Mouse (Mus musculus) embryonic facial prominence, embryonic 13.5 days (tissue): ENCODE data around the gene Otogl. TPM values are rescaled to one million over a fixed set of nuclear protein-coding genes. Genes with fewer than 3 reads are reported as not detected.

ENCODE experiments used
- ATAC-seq: fragments of 200-750 bp; cut with Nextera tagmentation; 2 replicates; pipeline ENCODE4 v1.8.0; 2017; ENCODE audit warnings: low read depth; ENCODE audit not compliant: insufficient number of reproducible peaks, insufficient read depth, low FRiP score, low TSS enrichment
- H3K27ac ChIP-seq: fragments of 300-500 bp; sonication (generic); 2 replicates; pipeline ENCODE4 v1.5.1; 2015; ENCODE audit warnings: moderate library complexity, mild to moderate bottlenecking, inconsistent platforms
- H3K27me3 ChIP-seq: fragments of 300-500 bp; sonication (generic); 2 replicates; pipeline ENCODE4 v1.6.1; 2015; ENCODE audit warnings: mild to moderate bottlenecking, inconsistent platforms
- H3K36me3 ChIP-seq: fragments of 300-500 bp; sonication (generic); 2 replicates; pipeline ENCODE4 v1.6.1; 2015; ENCODE audit warnings: mild to moderate bottlenecking, inconsistent platforms
- H3K4me1 ChIP-seq: fragments of 300-500 bp; sonication (generic); 2 replicates; pipeline ENCODE4 v1.6.1; 2015; ENCODE audit warnings: inconsistent platforms
- H3K4me2 ChIP-seq: fragments of 300-500 bp; sonication (generic); 2 replicates; pipeline ENCODE4 v1.6.1; 2015; ENCODE audit warnings: moderate library complexity, mild to moderate bottlenecking, inconsistent platforms
- H3K4me3 ChIP-seq: fragments of 300-500 bp; sonication (generic); 2 replicates; pipeline ENCODE4 v1.5.1; 2015; ENCODE audit warnings: mild to moderate bottlenecking, inconsistent platforms
- H3K9ac ChIP-seq: fragments of 300-500 bp; sonication (generic); 2 replicates; pipeline ENCODE4 v1.6.1; 2015; ENCODE audit warnings: mild to moderate bottlenecking, inconsistent platforms
- H3K9me3 ChIP-seq: fragments of 300-500 bp; sonication (generic); 2 replicates; pipeline ENCODE4 v1.6.1; 2016; ENCODE audit warnings: inconsistent platforms
- WGBS: fragments of 180-500 bp; shearing (Covaris S2); methylation state at CpG from one replicate; pipeline ENCODE4 v1.1.7; 2015; ENCODE audit warnings: mixed read lengths; 5-methylcytosine and 5-hydroxymethylcytosine counted together
- polyA plus RNA-seq: library from polyadenylated mRNA; unstranded; fragments of >200 nt; fragmentation: Nextera tagmentation; extraction: Ambion mirVana; gene quantifications from 2 replicates; pipeline ENCODE4 v1.2.1, GENCODE M21; 2015

Otogl gene
- polyA plus RNA-seq, 1 experiment from 2014 or later, result 0.06 TPM

DNA sequence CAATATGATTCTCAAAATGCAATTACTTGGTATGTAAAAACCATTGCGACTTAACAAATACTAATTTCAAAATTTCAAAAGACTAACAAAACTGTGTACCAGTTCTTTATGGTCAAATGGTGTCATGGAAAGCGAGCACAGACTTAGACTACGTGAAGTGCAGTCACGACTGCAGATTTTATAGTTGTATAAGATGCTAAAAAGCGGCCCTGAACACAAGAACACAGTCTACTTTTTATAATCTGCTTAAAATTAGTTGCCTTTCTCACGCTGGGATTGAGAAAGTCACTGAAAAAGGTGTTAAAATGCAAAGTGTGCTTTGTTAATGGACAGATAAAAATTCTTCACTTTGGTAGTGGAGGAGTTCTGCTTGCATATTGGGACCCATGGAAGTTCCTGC lies 174.2 kb downstream of the Otogl start:
- no peak overlapping the region for H3K4me3 ChIP-seq
- no peak overlapping the region for H3K9ac ChIP-seq
- no peaks in the 10 kb centered on the region for H3K9me3 ChIP-seq
- H3K27ac ChIP-seq, result no peak overlapping the region
- WGBS, result 85% methylated on average over 6 of the region's 6 CpGs
- H3K4me1 ChIP-seq, result peaks cover 2% of the 10 kb centered on the region; the same call in 1 of the 2 replicates
- ATAC-seq, result no peak
- no peaks in the 10 kb centered on the region for H3K27me3 ChIP-seq
- H3K4me2 ChIP-seq, result no peak overlapping the region
- H3K36me3 ChIP-seq, result no peaks in the 10 kb centered on the region

DNA sequence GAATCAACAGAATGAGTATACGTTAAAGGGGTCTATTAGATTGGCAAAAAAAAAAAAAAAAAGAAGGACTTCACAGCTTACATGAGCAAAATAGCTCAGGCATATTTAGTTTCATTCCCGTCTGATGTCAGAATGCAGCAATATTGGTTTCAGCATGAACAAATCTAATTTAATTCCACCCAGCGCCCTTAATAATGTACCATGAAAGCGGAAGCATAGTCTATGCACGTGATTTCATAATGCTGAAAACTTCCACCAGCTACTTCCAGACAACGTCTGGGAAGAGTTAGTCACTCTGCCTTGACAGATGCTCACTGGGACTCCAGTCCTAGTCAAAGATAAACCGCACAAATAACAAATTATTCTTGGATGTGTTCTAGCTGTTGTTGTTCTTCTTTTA lies 176.5 kb downstream of the Otogl start:
- no peaks in the 10 kb centered on the region for H3K9me3 ChIP-seq
- 27% methylated on average over 7 of the region's 7 CpGs for WGBS
- no peak overlapping the region for H3K27ac ChIP-seq
- H3K27me3 ChIP-seq, result no peaks in the 10 kb centered on the region
- no peak overlapping the region for H3K9ac ChIP-seq
- no peaks in the 10 kb centered on the region for H3K36me3 ChIP-seq
- peaks cover 2% of the 10 kb centered on the region; the same call in 1 of the 2 replicates for H3K4me1 ChIP-seq
- no peak overlapping the region for H3K4me3 ChIP-seq
- no peak overlapping the region for H3K4me2 ChIP-seq
- no peak for ATAC-seq

DNA sequence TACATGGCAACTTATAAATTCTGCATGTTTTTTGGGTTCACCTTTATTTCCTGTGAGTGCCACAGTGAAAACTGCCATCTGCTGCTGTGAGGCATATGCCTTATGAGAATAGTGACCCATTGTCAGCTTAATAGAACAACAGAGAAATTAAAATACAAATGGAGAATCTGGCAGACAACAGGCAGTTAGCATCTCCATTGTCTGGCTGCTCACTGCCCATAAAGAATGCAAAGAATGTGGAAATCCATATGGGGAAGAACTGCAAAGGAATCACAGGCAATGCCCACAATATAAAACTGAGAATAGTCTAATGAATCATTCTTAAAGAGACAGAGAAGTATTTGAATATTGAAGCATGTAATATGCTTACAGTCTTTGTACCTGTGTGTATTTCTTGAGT lies 177.6 kb downstream of the Otogl start:
- no peaks in the 10 kb centered on the region for H3K36me3 ChIP-seq
- H3K4me3 ChIP-seq, result no peak overlapping the region
- peaks cover 2% of the 10 kb centered on the region; the same call in 1 of the 2 replicates for H3K4me1 ChIP-seq
- no peak overlapping the region for H3K27ac ChIP-seq
- no peaks in the 10 kb centered on the region for H3K9me3 ChIP-seq
- ATAC-seq, result no peak
- H3K27me3 ChIP-seq, result no peaks in the 10 kb centered on the region
- no peak overlapping the region for H3K4me2 ChIP-seq
- H3K9ac ChIP-seq, result no peak overlapping the region

DNA sequence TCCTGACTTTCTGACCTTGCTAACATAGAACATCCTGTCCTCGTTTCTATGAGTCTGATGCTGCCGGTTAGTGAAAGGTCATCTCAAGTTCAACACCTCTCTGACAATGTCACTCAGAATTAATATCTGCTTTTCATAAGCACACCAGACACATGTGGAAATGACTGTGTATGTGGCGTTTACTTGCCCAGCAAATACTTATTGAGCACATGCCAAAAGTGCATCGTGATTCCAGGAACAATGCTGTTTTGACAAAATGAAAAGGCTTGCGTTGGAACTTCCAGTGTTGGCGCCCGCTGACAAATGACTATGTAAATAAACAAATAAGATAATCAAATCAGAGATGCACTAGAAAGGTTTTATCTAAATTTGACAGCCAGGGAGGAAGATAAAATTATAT lies 186.3 kb downstream of the Otogl start:
- no peak overlapping the region for H3K9ac ChIP-seq
- no peak overlapping the region for H3K4me2 ChIP-seq
- no peaks in the 10 kb centered on the region for H3K9me3 ChIP-seq
- no peaks in the 10 kb centered on the region for H3K4me1 ChIP-seq
- no peak overlapping the region for H3K27ac ChIP-seq
- ATAC-seq, result no peak
- no peaks in the 10 kb centered on the region for H3K36me3 ChIP-seq
- WGBS, result 40% methylated on average over 7 of the region's 7 CpGs
- no peaks in the 10 kb centered on the region for H3K27me3 ChIP-seq
- no peak overlapping the region for H3K4me3 ChIP-seq

DNA sequence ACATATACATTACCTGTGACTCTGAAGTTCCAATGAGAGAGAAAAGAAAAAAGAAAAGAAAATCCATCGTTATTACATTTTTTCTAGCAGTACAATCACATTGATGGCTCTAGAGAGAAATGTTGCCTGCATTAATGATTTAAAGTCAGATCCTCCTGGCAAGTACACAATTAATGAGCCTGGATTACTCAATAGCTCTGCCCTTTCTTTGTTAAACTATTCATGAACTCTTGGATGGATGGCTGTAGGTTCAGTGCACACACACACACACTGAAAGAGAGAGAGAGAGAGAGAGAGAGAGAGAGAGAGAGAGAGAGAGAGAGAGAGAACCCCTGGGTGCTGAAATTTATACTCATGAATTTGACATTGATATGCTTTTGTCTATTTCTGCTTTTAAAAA lies 192.1 kb downstream of the Otogl start, which contains the start of gene Ptprq:
Ptprq (minus strand) TSS at position 246 of the 400 bp plus-strand sequence.
- Histone ChIP-seq H3K4me2 (no peak within 1 kb of the TSS), H3K9me3 (no peaks in the 10 kb centered on the region), H3K36me3 (no peaks in the 10 kb centered on the region), H3K4me1 (no peaks in the 10 kb centered on the region), H3K27me3 (no peaks in the 10 kb centered on the region), H3K9ac (no peak within 1 kb of the TSS), H3K4me3 (no peak within 1 kb of the TSS), H3K27ac (no peak within 1 kb of the TSS)
- 80% methylated on average over 1 of the region's 1 CpGs for WGBS
- no peak for ATAC-seq

Other genes with a start within 250 kb of the Otogl start
- gene Ptprq, start 192.1 kb downstream of the Otogl start, polyA plus RNA-seq, result 0.13 and 0.19 TPM in 2 replicates